Mouse (Mus musculus) CH12.LX (cell line): ENCODE measurements around the gene Ndp. TPM values are rescaled to one million over a fixed set of nuclear protein-coding genes. Genes with fewer than 3 reads are reported as not detected.

Experiments used
- DNase-seq: peaks from one replicate; pipeline ENCODE4 v3.0.0-alpha.2; 2013; ENCODE audit errors: extremely low read depth
- H3K27ac ChIP-seq: 2 replicates; pipeline ENCODE4 v1.5.1; 2012; ENCODE audit warnings: low read depth, mild to moderate bottlenecking, control low read depth, moderate library complexity; ENCODE audit not compliant: insufficient read depth
- H3K27me3 ChIP-seq: replicated peaks from 2 replicates; pipeline ENCODE3; 2012; ENCODE audit warnings: inconsistent platforms
- H3K36me3 ChIP-seq, 2 experiments: replicated peaks in 1 of 2; 2 replicates each; pipeline versions ENCODE3 to v1.6.1; 2012; ENCODE audit warnings: inconsistent platforms in 1 of 2, low read length in 1 of 2, mild to moderate bottlenecking in 1 of 2, mixed read lengths in 1 of 2, moderate library complexity in 1 of 2; ENCODE audit not compliant: control insufficient read depth in 1 of 2, insufficient read depth in 1 of 2
- H3K4me1 ChIP-seq, 2 experiments: 2 replicates each; pipeline ENCODE4 v1.6.1; 2012; ENCODE audit warnings: inconsistent platforms in 1 of 2, moderate library complexity in 1 of 2; ENCODE audit not compliant: insufficient read depth in 2 of 2, control insufficient read depth in 1 of 2
- H3K4me2 ChIP-seq: 2 replicates; pipeline ENCODE4 v1.6.1; 2012; ENCODE audit warnings: low read depth, mild to moderate bottlenecking, control low read depth; ENCODE audit not compliant: poor library complexity, insufficient read depth, severe bottlenecking
- H3K4me3 ChIP-seq, 3 experiments: fragments of 150-350 bp in 1 of 3; sonication (generic) in 1 of 3; replicated peaks in 1 of 3; 2 replicates each; pipeline versions ENCODE3 to v1.5.1; 2011 to 2012; ENCODE audit warnings: low read depth in 2 of 3, low read length in 2 of 3, mild to moderate bottlenecking in 2 of 3, moderate library complexity in 2 of 3, control low read depth in 1 of 3, improper control_type of control experiment in 1 of 3, inconsistent platforms in 1 of 3, mixed read lengths in 1 of 3; ENCODE audit not compliant: poor library complexity in 1 of 3
- H3K79me2 ChIP-seq: replicated peaks from 2 replicates; pipeline ENCODE4 v1.6.1; 2012; ENCODE audit warnings: mild to moderate bottlenecking, moderate library complexity; ENCODE audit not compliant: control insufficient read depth, poor library complexity, insufficient read depth, severe bottlenecking; ENCODE audit errors: extremely low read depth
- H3K9ac ChIP-seq: 2 replicates; pipeline ENCODE4 v1.6.1; 2012; ENCODE audit warnings: low read depth, mild to moderate bottlenecking, control low read depth, moderate library complexity; ENCODE audit not compliant: insufficient read depth
- H3K9me3 ChIP-seq: replicated peaks from 2 replicates; pipeline ENCODE3; 2012; ENCODE audit warnings: low read length, inconsistent platforms, mixed read lengths
- CHD2 ChIP-seq: IDR thresholded peaks from 2 replicates; pipeline ENCODE4 v1.6.1; 2011; ENCODE audit warnings: low read length, improper control_type of control experiment
- CTCF ChIP-seq, 2 experiments: IDR thresholded peaks in 1 of 2; conservative IDR thresholded peaks in 1 of 2; 2 replicates each; pipeline ENCODE4 v1.5.1; 2011 to 2012; ENCODE audit warnings: low read depth in 2 of 2, low read length in 2 of 2, improper control_type of control experiment in 1 of 2, inconsistent platforms in 1 of 2, mild to moderate bottlenecking in 1 of 2, moderate library complexity in 1 of 2
- ELF1 ChIP-seq: IDR thresholded peaks from 2 replicates; pipeline ENCODE4 v1.6.1; 2014; ENCODE audit warnings: low read depth, mild to moderate bottlenecking, inconsistent platforms, low read length, improper control_type of control experiment
- ETS1 ChIP-seq: conservative IDR thresholded peaks from 2 replicates; pipeline ENCODE4 v1.6.1; 2012; ENCODE audit warnings: low read depth, mild to moderate bottlenecking, inconsistent platforms, low read length, improper control_type of control experiment, moderate library complexity
- GABPA ChIP-seq: IDR thresholded peaks from 2 replicates; pipeline ENCODE4 v1.6.1; 2012; ENCODE audit warnings: low read depth, low read length, improper control_type of control experiment, inconsistent platforms; ENCODE audit not compliant: insufficient replicate concordance
- NRF1 ChIP-seq: IDR thresholded peaks from 2 replicates; pipeline ENCODE4 v1.6.1; 2014; ENCODE audit warnings: low read depth, mild to moderate bottlenecking, inconsistent platforms, low read length, improper control_type of control experiment, moderate library complexity
- RAD21 ChIP-seq: IDR thresholded peaks from 2 replicates; pipeline ENCODE4 v1.6.1; 2011; ENCODE audit warnings: low read depth, mild to moderate bottlenecking, low read length, improper control_type of control experiment, moderate library complexity
- RCOR1 ChIP-seq: conservative IDR thresholded peaks from 2 replicates; pipeline ENCODE4 v1.6.1; 2012; ENCODE audit warnings: low read depth, mild to moderate bottlenecking, inconsistent platforms, low read length, improper control_type of control experiment
- SMC3 ChIP-seq: IDR thresholded peaks from 2 replicates; pipeline ENCODE4 v1.6.1; 2011; ENCODE audit warnings: low read depth, low read length, improper control_type of control experiment
- USF1 ChIP-seq: IDR thresholded peaks from 2 replicates; pipeline ENCODE4 v1.6.1; 2014; ENCODE audit warnings: low read depth, mild to moderate bottlenecking, inconsistent platforms, low read length, improper control_type of control experiment
- ZC3H11A ChIP-seq: IDR thresholded peaks from 2 replicates; pipeline ENCODE4 v1.6.1; 2012; ENCODE audit warnings: low read depth, mild to moderate bottlenecking, inconsistent platforms, low read length, improper control_type of control experiment
- ZMIZ1 ChIP-seq: IDR thresholded peaks from 2 replicates; pipeline ENCODE4 v1.6.1; 2012; ENCODE audit warnings: low read depth, mild to moderate bottlenecking, inconsistent platforms, low read length, improper control_type of control experiment
- dilution Hi-C: fragments of 300-500 bp; cut with MboI; formaldehyde crosslinking; loops from 2 replicates; pipeline ENCODE4 v1.14.3; 2020; ENCODE audit warnings: low sequenced_read_pairs; ENCODE audit not compliant: extremely low pct_unique_long_range_greater_than_20kb, extremely low pct_ligation_motif_present
- in situ Hi-C: fragments of 300-500 bp; cut with MboI; formaldehyde crosslinking; loops from 3 replicates; pipeline ENCODE4 v1.14.3; 2019; ENCODE audit warnings: low sequenced_read_pairs, low pct_ligation_motif_present, low pct_unique_long_range_greater_than_20kb, mixed read lengths
- polyA plus RNA-seq: library from polyadenylated mRNA; unstranded; fragments of >175 nt; gene quantifications from 2 replicates; pipeline ENCODE4 v1.2.1, GENCODE M21; 2012; ENCODE audit warnings: low read depth; ENCODE audit not compliant: insufficient read length
- total RNA-seq, 2 experiments: library from RNA; depleted of rRNA; stranded (reverse); fragments of 300-350 nt in 1 of 2; fragments of >200 nt in 1 of 2; gene quantifications; 2 replicates each; pipeline ENCODE4 v1.2.3; 2012 to 2014

Gene Ndp
- total and polyA plus RNA-seq, 3 experiments = not detected

DNA sequence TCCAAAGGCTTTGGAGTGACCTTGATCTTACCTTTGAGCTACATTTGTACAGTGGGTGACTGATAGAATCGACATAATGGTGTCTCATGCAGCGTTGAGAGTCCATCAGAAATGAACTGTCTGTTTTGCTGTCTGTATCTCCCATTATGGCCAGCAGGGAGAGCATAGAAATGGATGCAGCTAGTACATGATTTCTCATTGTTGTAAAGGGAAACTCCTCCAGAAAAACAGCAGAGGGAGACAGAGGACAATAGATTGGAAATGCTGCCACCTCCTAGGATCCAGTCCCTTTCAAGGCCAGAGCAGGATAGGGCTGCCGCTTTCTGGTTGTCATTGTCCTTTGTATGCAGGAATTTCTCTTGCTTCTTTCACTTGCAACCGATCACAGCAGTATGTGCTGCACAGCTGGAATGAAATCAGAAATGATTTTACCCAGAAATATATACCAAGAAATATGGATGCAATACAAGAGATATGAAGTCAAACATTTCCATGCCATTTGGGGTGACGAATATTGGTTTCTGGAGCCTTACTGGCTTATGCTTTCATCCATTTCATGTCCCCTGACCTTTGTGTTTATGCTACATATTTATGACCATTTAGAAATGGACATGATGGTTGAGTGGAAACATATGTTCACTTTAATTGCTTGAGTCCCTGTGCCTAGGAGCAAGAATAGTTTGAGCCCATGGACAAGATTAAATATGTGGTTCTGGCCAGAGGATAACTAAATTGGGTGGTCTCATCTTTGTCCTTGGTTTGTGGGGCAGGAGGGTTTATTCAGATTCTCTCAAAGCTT, 17.0 kb downstream of the Ndp start:
- no peaks in the 10 kb centered on the region for H3K36me3 ChIP-seq
- no peak overlapping the region for H3K9ac ChIP-seq
- H3K4me2 ChIP-seq = no peak overlapping the region
- DNase-seq = peak; percentile 45
- TF ChIP-seq CTCF (conservative IDR thresholded peaks at IDR 0.05 in 1 of 2, IDR thresholded peaks at IDR 0.05 in 1 of 2; ENCODE audit: low read depth in 2 of 2, low read length in 2 of 2) (peak; percentile 22 to 65; a peak in 3 of 4 replicates), USF1 (no peak), ZC3H11A (no peak), SMC3 (peak; percentile 38), RAD21 (peak; percentile 56), NRF1 (no peak), GABPA (no peak), ELF1 (no peak)
- dilution Hi-C loops (no loop called here), in situ Hi-C loops (no loop called here)
- no peak overlapping the region for H3K27ac ChIP-seq
- no peaks in the 10 kb centered on the region for H3K27me3 ChIP-seq
- H3K79me2 ChIP-seq = no peaks in the 10 kb centered on the region
- no peaks in the 10 kb centered on the region for H3K4me1 ChIP-seq
- H3K9me3 ChIP-seq = no peaks in the 10 kb centered on the region
- H3K4me3 ChIP-seq = no peak overlapping the region

DNA sequence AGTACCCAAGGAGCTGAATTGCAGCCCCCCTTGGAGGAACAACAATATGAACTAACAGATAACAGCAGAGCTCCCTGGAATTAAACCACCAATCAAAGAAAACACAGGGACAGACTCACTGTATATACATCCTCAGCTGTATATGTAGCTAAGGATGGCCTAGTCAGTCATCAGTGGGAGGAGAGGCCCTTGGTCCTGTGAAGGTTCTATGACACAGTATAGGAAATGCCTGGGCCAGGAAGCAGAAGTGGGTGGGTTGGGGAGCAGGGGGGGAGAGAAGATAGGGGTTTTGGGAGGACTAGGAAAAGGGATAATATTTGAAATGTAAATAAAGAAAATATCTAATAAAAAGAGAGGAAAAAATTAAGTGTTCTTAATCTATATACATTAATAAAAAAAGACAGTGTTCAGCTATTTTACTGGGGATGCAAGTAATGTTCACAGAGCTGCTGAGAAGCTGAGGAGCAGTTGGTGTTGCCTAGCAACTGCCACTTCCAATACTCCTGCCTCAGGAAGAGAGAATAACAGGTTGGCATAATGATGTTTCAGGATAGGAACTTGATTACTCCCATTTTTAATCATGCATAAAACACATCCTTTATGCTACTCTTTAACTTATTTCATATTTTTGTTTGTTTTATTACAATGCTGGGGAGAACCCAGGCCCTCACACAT, 43.8 kb downstream of the Ndp start:
- no peak overlapping the region for H3K4me2 ChIP-seq
- no peak overlapping the region for H3K9ac ChIP-seq
- no peak overlapping the region for H3K4me3 ChIP-seq
- in situ Hi-C loops (no loop called here), dilution Hi-C loops (no loop called here)
- no peak for TF ChIP-seq ZMIZ1
- no peak for TF ChIP-seq ETS1
- no peak for TF ChIP-seq NRF1
- TF ChIP-seq GABPA = no peak
- no peak for TF ChIP-seq RCOR1
- no peak for TF ChIP-seq ELF1
- no peak for TF ChIP-seq CHD2
- H3K36me3 ChIP-seq = no peaks in the 10 kb centered on the region
- no peak overlapping the region for H3K27ac ChIP-seq
- H3K27me3 ChIP-seq = no peaks in the 10 kb centered on the region
- DNase-seq = no peak
- no peaks in the 10 kb centered on the region for H3K9me3 ChIP-seq
- no peaks in the 10 kb centered on the region for H3K79me2 ChIP-seq
- no peaks in the 10 kb centered on the region for H3K4me1 ChIP-seq
